Mouse (Mus musculus): ENCODE data around the gene Dleu7. TPM values are rescaled to one million over a fixed set of nuclear protein-coding genes. Genes with fewer than 3 reads are reported as not detected.

Gene Dleu7
- total RNA-seq, 1 experiment = 0.98 TPM

GRCm38 (mm10) chr14:62331866-62332619 lies 39.2 kb upstream of the Dleu7 start:
- Histone ChIP-seq H3K36me3 (ENCODE audit: control insufficient read depth, insufficient read depth, low read length, poor library complexity, severe bottlenecking) (no peaks in the 10 kb centered on the region), H3K27ac (ENCODE audit: insufficient read depth, low read depth, low read length, poor library complexity, severe bottlenecking) (peak overlapping the region; percentile 93), H3K4me1 (ENCODE audit: control insufficient read depth in 2 of 2, insufficient read depth in 2 of 2, low read length in 2 of 2, poor library complexity in 1 of 2) (peaks cover 7 to 12% of the 10 kb centered on the region in 2 experiments), H3K4me3 (ENCODE audit: insufficient read depth in 1 of 2, low read depth in 1 of 2, low read length in 2 of 2, poor library complexity in 1 of 2, severe bottlenecking in 1 of 2) (peak overlapping the region; percentile 84 to 86), H3K9me3 (ENCODE audit: control insufficient read depth, insufficient read depth, low read depth, low read length) (no peaks in the 10 kb centered on the region), H3K9ac (ENCODE audit: insufficient read depth, low read depth, low read length, poor library complexity, severe bottlenecking) (peak overlapping the region; percentile 97)
- in situ Hi-C loops (cut with MboI; ENCODE audit: low sequenced_read_pairs in 2 of 2, unreplicated experiment in 2 of 2) = no loop called here
- DNase-seq (ENCODE audit: low read depth, low spot score) = peak; percentile 76
- TF ChIP-seq ZC3H11A (IDR thresholded peaks at IDR 0.05; ENCODE audit: borderline replicate concordance, low read depth, low read length) (no peak), HCFC1 (IDR thresholded peaks at IDR 0.05; ENCODE audit: borderline replicate concordance, insufficient read depth, low read length) (peak; percentile 42; the same call in 1 of the 2 replicates), MAFK (IDR thresholded peaks at IDR 0.05; ENCODE audit: insufficient read depth, low read depth, low read length) (no peak), ZNF384 (IDR thresholded peaks at IDR 0.05; ENCODE audit: low read depth, low read length) (peak; percentile 40; the same call in 1 of the 2 replicates)

GRCm38 (mm10) chr14:62331457-62331856 lies 38.6 kb upstream of the Dleu7 start:
- Histone ChIP-seq H3K9ac (ENCODE audit: insufficient read depth, low read depth, low read length, poor library complexity, severe bottlenecking) (peak overlapping the region; percentile 97), H3K4me3 (ENCODE audit: insufficient read depth in 1 of 2, low read depth in 1 of 2, low read length in 2 of 2, poor library complexity in 1 of 2, severe bottlenecking in 1 of 2) (peak overlapping the region; percentile 84 to 86)

GRCm38 (mm10) chr14:62329631-62330030 lies 36.8 kb upstream of the Dleu7 start:
- no peak for DNase-seq (ENCODE audit: low read depth, low spot score)
- in situ Hi-C loops (cut with MboI; ENCODE audit: low sequenced_read_pairs in 2 of 2, unreplicated experiment in 2 of 2) = no loop called here
- no peak for TF ChIP-seq MAFK (IDR thresholded peaks at IDR 0.05; ENCODE audit: insufficient read depth, low read depth, low read length)
- no peak for TF ChIP-seq ZC3H11A (IDR thresholded peaks at IDR 0.05; ENCODE audit: borderline replicate concordance, low read depth, low read length)
- no peak for TF ChIP-seq CHD2 (IDR thresholded peaks at IDR 0.05; ENCODE audit: low read depth, low read length)
- TF ChIP-seq HCFC1 (IDR thresholded peaks at IDR 0.05; ENCODE audit: borderline replicate concordance, insufficient read depth, low read length) = no peak
- no peak for TF ChIP-seq ZNF384 (IDR thresholded peaks at IDR 0.05; ENCODE audit: low read depth, low read length)
- Histone ChIP-seq H3K9me3 (ENCODE audit: control insufficient read depth, insufficient read depth, low read depth, low read length) (no peaks in the 10 kb centered on the region), H3K27ac (ENCODE audit: insufficient read depth, low read depth, low read length, poor library complexity, severe bottlenecking) (no peak overlapping the region), H3K9ac (ENCODE audit: insufficient read depth, low read depth, low read length, poor library complexity, severe bottlenecking) (no peak overlapping the region), H3K4me1 (ENCODE audit: control insufficient read depth in 2 of 2, insufficient read depth in 2 of 2, low read length in 2 of 2, poor library complexity in 1 of 2) (peaks cover 4 to 7% of the 10 kb centered on the region in 2 experiments; a peak in 3 of 4 replicates), H3K4me3 (ENCODE audit: insufficient read depth in 1 of 2, low read depth in 1 of 2, low read length in 2 of 2, poor library complexity in 1 of 2, severe bottlenecking in 1 of 2) (no peak overlapping the region), H3K36me3 (ENCODE audit: control insufficient read depth, insufficient read depth, low read length, poor library complexity, severe bottlenecking) (no peaks in the 10 kb centered on the region)

More at GRCm38 (mm10) chr14:62331457-62331856, 38.6 kb upstream of the Dleu7 start:
- no peak for TF ChIP-seq MAFK (IDR thresholded peaks at IDR 0.05; ENCODE audit: insufficient read depth, low read depth, low read length)
- peak; percentile 35; the same call in 1 of the 2 replicates for TF ChIP-seq CHD2 (IDR thresholded peaks at IDR 0.05; ENCODE audit: low read depth, low read length)
- Histone ChIP-seq H3K27ac (ENCODE audit: insufficient read depth, low read depth, low read length, poor library complexity, severe bottlenecking) (peak overlapping the region; percentile 93; the same call in 1 of the 2 replicates), H3K36me3 (ENCODE audit: control insufficient read depth, insufficient read depth, low read length, poor library complexity, severe bottlenecking) (no peaks in the 10 kb centered on the region), H3K9me3 (ENCODE audit: control insufficient read depth, insufficient read depth, low read depth, low read length) (no peaks in the 10 kb centered on the region), H3K4me1 (ENCODE audit: control insufficient read depth in 2 of 2, insufficient read depth in 2 of 2, low read length in 2 of 2, poor library complexity in 1 of 2) (peaks cover 7 to 12% of the 10 kb centered on the region in 2 experiments)
- peak; percentile 88 for DNase-seq (ENCODE audit: low read depth, low spot score)
- in situ Hi-C loops (cut with MboI; ENCODE audit: low sequenced_read_pairs in 2 of 2, unreplicated experiment in 2 of 2) = no loop called here

GRCm38 (mm10) chr14:62328606-62329005 lies 35.8 kb upstream of the Dleu7 start:
- peaks cover 2 to 7% of the 10 kb centered on the region in 2 experiments; a peak in 3 of 4 replicates for H3K4me1 ChIP-seq (ENCODE audit: control insufficient read depth in 2 of 2, insufficient read depth in 2 of 2, low read length in 2 of 2, poor library complexity in 1 of 2)
- no peak overlapping the region for H3K27ac ChIP-seq (ENCODE audit: insufficient read depth, low read depth, low read length, poor library complexity, severe bottlenecking)
- in situ Hi-C loops (cut with MboI; ENCODE audit: low sequenced_read_pairs in 2 of 2, unreplicated experiment in 2 of 2) = no loop called here
- H3K9me3 ChIP-seq (ENCODE audit: control insufficient read depth, insufficient read depth, low read depth, low read length) = no peaks in the 10 kb centered on the region
- H3K36me3 ChIP-seq (ENCODE audit: control insufficient read depth, insufficient read depth, low read length, poor library complexity, severe bottlenecking) = no peaks in the 10 kb centered on the region
- H3K9ac ChIP-seq (ENCODE audit: insufficient read depth, low read depth, low read length, poor library complexity, severe bottlenecking) = no peak overlapping the region
- no peak for DNase-seq (ENCODE audit: low read depth, low spot score)
- H3K4me3 ChIP-seq (ENCODE audit: insufficient read depth in 1 of 2, low read depth in 1 of 2, low read length in 2 of 2, poor library complexity in 1 of 2, severe bottlenecking in 1 of 2) = no peak overlapping the region
- TF ChIP-seq ZC3H11A (IDR thresholded peaks at IDR 0.05; ENCODE audit: borderline replicate concordance, low read depth, low read length) (no peak), MAFK (IDR thresholded peaks at IDR 0.05; ENCODE audit: insufficient read depth, low read depth, low read length) (no peak), ZNF384 (IDR thresholded peaks at IDR 0.05; ENCODE audit: low read depth, low read length) (no peak), CHD2 (IDR thresholded peaks at IDR 0.05; ENCODE audit: low read depth, low read length) (no peak), HCFC1 (IDR thresholded peaks at IDR 0.05; ENCODE audit: borderline replicate concordance, insufficient read depth, low read length) (no peak)

Data from ES-E14 (cell line).